Mouse (Mus musculus) layer of hippocampus, adult 18-20 months (tissue): ENCODE results near the gene Tbc1d9. TPM values are rescaled to one million over a fixed set of nuclear protein-coding genes. Genes with fewer than 3 reads are reported as not detected.
"Not testable (repeated sequence)": the region's sequence is repeated elsewhere in the genome, so short reads cannot be mapped to it uniquely, and the experiment has no call there.

Source experiments
- DNase-seq, 2 experiments: peaks; one replicate each; pipeline ENCODE4 v3.0.0; 2022; ENCODE audit warnings: low spot score in 2 of 2
- total RNA-seq, 2 experiments: library from RNA; stranded (reverse); gene quantifications; 2 replicates each; pipeline ENCODE4 v1.2.3; 2021

Gene Tbc1d9
- total RNA-seq, 2 experiments from 2014 or later: 61.2 to 65.3 TPM

DNA sequence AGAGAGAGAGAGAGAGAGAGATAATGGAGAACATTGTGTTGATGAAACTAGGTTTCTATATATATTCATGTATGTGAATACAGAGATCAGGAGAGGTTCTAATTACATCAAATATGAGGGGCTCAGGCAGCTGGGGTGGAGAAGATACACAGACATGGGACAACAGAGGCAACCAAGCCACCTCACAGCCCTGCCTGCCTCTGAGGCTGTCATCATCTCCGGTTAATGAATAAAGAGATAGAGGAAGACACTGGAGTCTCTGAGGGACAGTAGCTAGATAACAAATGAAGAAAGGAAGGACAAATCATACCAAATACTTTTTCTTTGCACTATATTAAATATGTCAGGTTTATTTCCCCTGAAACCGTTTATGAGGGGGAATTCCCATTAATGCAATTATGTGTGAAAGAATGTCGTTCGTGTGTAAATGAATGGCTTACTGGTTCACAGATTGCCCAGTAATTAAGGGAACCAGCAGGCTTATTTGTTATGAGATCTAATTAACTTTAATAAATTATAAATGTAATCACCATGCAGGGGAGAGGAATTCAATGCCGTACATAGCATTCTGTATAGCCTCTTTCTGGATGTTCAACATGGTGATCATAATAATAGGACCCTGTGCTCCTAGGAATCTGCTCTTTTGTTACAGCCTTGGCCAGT lies 59.7 kb downstream of the Tbc1d9 start:
- no peak for DNase-seq

DNA sequence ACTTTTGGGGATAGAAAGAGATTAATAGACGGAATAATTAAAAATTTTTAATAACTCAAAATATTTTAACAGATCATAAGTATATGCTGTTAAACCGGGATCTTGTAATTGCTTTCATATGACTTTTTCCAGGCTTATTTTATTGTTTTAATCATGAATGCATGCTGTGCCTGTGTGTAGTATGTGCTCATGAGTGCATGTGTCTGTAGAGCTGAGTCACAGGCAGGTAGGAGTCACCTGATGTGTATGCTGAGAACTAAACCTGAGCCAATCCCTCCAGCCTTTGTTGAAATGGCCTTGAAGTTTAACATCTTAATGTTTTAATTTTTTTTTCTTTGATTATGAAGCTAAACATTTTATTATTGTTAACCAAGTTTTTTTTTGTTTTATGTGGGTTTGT lies 60.4 kb downstream of the Tbc1d9 start:
- no peak for DNase-seq

DNA sequence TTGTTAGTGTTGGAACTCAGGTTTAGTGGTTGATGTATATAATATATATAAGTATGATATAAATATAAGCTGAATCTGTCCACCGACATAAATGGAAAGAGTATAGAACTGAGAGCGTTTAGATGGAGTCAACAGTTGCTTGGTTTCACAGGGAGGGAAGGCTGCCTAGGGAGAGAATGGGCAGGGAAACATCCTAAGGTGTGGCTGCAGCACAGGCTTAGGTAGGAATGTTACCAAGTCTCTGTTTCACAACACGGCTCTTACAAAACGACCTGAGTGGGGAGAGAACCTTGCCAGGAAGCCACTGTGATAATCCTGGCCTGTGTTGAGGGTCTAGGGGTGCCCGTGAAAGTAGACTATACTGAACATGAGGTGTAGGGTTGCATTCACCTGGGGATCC lies 62.2 kb downstream of the Tbc1d9 start:
- no peak for DNase-seq

DNA sequence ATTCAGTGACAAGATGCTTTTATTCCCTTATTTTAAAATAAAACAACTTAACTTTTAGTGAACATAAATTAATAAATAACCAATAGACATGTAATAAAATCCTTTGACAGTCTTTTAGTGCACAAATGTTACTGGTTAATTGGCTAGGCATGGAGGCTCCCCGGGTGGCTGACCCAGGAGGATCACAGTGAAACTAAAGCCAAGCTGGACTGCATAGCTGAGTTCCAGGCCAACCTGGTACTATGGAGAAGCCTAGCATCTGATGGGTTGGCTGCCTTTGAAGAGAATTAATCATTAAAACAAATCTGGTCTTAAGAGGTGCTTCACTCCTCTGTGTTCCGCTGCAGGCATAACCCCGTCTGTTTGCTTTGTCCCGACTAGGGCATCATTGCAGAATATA lies 67.9 kb downstream of the Tbc1d9 start:
- DNase-seq: no peak

DNA sequence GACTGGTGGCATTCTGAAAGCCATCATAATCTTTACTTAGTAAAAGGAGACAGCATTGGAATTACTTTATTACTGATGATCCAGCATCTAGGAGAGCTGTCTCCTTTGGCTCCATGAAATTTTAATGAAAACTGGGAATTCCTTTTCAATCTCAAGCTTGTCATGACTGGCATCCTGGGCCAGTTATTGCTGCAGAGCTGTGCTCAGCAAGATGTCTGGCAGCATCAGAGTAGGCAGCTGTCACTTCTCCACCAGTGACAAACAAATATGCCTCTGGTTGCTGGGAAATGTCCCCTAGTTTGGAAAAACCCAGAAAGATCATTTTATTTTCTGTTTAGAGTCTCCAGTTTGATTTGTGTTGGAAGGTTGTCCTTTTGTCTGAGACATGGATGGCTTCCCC lies 74.2 kb downstream of the Tbc1d9 start:
- peak; percentile 11 to 21 for DNase-seq

DNA sequence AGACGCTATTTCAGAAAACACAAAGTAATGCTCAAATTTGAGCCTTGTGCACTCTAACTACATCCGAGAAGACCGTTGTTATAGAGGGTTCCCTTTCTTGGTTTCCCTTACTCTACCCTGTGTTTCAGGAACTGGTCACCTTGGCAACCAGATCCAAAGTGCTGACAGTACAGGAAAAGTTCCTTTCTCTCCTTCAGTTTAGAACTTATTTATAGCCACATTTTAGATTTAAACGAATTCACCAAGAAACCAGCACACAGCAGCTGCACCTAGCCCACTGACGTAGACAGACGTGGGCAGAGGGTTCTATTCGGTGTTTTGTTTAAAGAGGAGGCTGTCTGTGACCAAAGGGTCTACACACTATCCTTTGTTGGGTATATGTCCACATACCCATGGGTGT lies 79.0 kb downstream of the Tbc1d9 start:
- DNase-seq: peak in 1 of 2 experiments; percentile 18

DNA sequence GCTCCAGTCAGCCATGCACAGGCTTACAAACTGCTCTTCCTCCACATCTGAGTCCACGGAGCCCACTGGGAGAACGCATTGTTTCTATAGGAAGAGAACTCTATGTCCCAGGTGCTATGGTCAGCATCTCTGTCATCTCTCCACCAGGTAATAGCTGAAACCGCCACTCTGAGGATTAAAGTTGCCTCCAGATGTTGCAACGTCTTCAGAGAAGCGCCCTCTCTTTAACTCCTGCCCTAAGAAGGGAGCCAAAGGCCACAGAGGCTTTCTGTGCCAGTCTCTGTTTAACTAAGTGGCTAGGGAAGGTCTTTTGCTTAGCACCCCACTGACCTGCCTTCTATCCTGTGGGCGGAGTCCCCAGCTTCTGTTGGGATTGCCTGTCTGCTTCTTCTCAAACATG lies 85.7 kb downstream of the Tbc1d9 start:
- DNase-seq: no peak

DNA sequence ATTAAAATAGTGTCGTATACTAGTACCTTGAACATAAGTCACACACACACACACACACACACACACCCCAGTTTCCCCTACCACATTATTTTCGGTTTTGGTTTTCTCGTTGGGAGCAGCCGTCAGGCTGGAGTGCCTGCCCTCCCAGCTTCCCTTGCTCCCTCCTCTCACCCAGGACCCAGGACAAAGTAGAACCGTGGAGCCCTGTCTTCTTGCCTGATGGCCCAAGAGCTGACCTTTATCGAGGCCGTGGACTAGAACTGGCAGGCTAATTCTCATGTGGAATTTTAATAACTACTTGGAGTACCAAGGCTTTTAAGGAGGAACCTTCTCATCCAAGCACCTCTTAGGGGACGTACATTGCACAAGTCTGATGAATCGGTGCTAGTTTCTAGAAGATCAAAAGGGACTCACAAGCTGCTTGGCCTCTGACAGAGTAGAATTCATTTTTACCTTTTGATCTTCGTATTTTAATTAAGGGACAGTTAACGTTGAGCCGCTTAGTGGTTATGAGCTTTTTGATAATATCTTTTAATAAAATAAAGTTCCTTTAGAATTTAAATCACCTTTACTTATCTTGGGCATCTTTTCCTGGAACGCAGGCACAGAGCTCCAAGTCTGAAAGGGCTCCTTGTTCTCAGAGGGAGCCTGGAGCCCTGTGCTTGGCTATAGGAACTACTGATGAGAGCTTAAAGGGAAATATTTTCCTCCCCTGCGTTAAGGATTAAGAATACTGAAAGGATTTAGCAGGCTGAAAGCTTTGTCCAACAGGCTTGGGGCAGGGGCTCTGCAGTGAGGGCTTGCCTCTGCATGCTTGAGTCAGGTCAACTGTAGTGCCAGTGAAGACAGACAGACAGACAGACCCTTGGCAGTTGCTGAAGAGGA lies 86.5 kb downstream of the Tbc1d9 start:
- no peak for DNase-seq

DNA sequence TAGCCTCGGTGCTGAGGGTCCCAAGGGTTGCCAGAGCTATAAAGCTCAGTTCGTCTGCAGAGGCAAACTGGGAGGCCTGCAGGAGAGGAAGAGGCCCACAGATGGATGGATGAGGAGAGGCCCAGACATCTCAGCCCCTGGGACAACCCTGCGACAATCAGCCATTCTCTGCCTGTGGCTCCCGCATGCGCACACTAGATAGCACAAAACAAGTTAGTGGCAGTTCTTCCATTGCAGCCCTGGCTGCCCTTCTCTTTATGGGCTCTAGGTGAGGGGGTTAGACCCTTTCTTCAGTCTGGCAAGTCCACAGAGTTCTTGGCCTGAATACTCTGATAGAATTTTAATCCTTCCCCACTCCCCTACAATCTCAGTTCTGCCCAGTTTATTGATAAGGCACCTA lies 87.6 kb downstream of the Tbc1d9 start:
- DNase-seq: no peak

DNA sequence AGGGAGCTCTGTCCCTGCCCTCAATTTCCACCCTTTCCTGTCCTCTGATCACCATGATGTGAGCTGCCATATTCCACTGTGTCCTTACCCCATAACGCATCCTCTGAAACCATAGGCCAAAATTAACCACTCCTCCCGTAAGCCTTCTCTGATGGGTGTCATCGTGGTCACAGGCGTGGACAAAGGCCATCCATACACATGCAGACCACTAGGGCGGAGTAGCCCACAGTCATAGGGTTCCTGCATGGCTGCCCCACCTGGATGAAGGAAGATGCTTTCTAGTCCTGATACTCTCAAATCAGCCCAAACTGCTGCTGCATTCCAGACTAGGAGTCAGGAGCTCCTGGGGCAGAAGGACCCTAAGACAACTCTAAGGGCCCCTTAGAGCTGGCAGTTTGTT lies 92.5 kb downstream of the Tbc1d9 start:
- DNase-seq: no peak

DNA sequence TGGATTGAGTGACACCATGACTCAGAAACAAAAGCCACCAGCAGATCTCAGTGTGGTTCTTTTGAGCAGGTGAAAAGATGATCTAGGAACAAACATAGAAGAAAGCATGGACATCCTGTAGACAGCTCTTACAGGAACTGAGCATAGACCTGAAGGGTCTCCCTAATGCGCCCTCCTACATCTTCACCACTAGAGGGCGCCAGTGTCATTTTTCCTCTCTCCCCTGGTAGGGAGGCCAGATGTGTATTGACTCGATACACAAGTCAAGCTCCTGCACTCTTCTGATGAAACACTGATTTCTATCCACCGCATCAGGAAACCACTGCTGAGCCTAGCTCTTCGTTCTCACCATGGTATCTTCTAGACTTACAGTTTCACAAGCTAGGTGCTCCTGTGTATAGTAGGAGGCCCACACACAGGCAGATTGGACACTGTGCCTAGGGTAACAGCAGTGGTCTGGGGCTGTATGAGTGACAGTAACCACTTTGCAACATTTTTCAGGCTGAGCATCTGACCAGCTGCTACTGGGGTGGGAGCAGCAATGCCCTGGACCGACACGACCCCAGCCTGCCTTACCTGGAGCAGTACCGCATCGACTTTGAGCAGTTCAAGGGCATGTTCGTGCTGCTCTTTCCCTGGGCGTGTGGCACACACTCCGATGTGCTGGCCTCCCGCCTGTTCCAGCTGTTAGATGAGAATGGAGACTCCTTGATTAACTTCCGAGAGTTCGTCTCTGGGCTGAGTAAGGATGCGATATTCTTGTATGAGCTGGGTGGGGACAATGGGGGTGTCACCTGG lies 95.5 kb downstream of the Tbc1d9 start:
- peak; percentile 13 to 53 for DNase-seq

DNA sequence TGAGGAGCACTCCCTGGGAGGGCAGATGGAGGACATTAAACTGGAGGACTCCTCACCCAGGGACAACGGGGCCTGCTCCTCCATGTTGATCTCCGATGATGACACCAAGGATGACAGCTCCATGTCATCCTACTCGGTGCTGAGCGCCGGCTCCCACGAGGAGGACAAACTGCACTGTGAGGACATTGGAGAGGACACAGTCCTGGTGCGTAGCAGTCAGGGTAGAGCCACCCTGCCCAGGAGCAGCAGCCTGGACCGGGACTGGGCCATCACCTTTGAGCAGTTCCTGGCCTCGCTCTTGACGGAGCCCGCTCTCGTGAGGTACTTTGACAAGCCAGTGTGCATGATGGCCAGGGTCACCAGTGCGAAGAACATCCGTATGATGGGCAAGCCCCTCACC lies 106.0 kb downstream of the Tbc1d9 start:
- no peak for DNase-seq

DNA sequence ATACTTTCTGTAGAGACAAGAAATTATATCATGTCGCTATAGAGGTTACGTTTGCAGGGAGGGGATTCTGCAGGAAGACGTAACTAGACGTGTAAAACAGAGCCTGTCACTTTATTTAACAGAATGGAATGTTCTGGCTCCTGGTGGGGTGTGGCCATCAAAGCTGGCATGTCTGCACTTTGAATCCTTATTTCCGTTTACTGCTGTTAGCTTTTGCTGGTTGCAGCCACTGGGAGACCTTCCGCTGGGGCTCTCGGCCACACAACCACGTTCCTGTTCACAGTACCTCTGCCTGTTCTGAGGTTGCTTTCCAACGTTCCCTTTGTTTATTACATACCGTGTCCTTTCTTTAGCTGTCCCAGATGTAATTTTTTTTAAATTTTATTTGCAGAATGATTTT lies 107.3 kb downstream of the Tbc1d9 start:
- DNase-seq: no peak

DNA sequence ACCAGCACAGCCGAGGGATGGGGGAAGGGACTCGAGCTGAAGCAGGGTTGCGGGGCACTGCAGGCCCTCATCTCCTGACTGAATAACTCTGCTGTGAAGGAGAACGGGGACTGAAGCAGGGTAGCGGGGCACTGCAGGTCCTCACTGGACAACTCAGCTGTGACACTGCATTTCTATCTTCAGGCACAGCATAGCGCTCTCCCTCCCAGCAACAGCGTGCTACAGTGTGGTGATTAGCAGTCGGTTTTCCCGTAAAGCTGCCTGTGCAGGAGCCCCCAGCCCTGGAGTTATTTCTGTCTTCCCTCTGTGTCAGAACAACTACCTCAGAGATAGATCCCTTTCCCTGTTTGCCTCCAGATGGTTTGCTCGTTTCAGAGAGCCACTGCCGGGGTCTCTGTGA lies 109.3 kb downstream of the Tbc1d9 start:
- DNase-seq: no peak

DNA sequence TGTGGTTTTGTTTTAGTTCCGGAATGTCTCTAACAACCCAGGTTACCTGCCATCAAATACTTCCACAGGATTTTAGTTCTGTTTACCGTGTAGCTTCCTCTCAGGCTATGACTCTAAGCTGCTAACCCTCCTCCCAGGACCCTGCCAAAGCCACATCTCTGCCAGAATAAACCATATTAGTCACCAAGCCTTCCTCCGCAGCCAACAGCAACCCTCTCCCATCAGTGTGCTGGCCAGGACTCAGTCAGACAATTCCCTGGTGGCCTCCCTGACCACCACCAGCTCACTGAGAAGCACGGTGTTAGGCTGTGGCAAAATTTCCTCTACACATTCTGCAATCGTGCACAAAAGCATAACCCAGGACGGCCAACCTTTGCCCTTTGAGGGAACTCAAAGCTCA lies 113.3 kb downstream of the Tbc1d9 start:
- DNase-seq: no peak

DNA sequence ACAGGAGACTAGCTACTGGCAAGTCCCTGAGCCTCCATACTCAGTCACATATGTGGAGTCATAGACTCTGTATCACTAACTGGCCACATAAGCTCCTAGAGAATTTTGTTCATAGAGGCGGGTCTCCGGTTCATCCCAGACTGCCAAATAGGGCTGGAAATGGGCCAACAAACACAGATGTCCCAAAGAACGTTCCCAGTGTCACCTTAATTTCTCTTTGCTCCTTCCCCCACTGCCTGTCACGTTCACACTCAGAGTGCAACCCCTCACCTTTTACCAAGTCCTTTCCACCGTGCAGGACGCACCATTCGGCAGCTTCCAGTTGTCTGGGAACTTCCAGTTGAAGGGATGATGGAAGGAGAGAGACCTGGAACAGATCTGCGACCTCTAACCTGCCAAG lies 120.2 kb downstream of the Tbc1d9 start:
- no peak for DNase-seq

DNA sequence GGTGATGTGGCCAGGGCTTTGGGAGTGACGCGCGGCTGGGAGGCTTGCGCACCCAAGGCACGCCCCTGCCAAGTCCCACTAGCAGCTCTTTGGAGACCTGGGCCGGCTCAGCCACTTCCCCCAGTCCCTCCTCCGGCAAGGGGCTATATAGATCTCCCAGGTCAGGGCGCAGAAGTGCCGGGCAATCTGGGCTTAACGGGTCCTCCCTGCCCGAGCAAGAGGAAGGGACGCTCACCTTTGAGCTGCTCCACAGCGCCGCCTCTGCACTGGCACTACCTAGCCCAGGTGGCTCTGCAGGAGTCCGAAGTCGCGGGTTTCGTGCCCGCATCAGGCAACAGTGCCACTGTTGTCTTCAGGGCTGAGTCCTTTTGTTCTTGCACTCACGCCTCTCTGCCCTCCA lies 125.0 kb downstream of the Tbc1d9 start, which contains the start of gene Ucp1:
Gene Ucp1, plus strand, starts transcription at position 177 of the 400 bp plus-strand sequence.
- DNase-seq: no peak

DNA sequence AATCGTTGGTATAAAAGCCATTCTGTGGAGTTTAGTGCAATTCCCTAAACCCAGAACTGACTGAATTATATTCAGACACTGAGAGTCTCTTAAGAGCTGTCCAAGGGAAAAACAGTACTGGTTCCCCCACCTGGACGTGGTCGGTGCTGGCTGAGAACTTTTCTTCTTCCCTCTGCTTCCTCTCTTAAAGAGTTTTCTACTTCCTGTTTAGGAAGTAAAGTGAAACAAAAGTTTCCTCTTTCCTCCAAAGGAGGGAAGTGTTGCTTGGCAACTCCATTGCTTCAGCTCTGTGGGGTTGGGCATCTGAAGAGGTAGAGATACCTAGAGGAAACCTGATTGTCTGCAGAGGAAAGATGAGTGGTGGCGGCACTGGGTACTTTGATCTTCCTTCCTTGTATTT lies 132.2 kb downstream of the Tbc1d9 start:
- no peak for DNase-seq

DNA sequence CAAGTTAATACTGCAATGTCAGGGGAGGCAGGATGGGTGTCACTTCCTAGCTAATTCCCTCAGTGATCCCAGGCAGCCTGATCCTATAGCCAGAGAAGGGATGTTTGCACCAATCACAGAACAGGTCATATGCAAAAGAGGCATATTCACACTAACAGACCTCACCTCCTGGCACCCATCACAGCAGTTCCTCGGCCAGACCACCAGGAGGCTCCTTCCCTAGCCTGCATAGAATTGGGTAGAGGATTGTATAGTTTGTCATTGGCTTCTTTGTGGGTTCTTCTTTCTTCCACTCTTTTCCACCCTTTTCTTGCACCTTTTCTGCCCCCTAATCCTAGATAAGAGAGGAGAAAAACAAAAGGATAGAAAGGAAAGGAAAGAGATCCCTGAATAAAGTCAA lies 135.0 kb downstream of the Tbc1d9 start:
- DNase-seq: no peak

DNA sequence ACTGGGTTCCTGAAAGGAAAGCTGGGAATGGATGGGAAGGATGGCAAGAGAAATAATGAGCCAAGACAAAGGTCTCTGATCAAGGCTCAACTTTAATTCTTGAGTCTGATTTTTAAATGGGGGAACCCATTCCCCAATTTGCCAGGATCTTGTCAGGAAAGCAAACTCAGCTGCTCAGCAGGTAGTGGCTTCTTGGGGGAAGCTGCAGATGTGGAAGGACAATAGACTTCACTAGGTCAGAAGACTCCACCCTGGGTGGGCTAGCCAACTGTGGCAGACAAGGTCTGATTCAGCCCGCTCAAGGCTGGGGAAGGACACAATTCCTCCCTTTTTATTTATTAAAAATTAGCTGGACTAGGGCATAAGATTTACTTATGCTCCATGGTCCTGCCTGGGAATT lies 139.8 kb downstream of the Tbc1d9 start:
- no peak for DNase-seq

DNA sequence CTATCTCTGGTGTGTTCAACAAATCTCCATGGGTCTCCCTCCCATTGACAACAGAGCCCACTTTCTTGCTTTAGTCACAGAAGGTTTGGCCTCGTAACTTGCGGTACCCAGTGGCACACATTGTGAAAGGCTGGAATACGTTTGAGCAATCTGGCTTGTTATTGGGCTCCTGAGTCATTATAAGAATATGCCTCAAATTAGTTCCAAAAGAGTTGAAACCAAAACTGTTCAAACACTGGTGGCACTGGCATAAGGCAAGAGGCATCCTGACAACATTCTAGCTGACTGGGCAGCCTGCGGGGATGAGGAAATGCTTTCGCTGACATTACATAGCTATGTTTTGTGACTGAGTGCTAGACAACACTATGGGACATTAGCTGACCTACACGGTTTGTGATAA lies 144.7 kb downstream of the Tbc1d9 start:
- no peak for DNase-seq

DNA sequence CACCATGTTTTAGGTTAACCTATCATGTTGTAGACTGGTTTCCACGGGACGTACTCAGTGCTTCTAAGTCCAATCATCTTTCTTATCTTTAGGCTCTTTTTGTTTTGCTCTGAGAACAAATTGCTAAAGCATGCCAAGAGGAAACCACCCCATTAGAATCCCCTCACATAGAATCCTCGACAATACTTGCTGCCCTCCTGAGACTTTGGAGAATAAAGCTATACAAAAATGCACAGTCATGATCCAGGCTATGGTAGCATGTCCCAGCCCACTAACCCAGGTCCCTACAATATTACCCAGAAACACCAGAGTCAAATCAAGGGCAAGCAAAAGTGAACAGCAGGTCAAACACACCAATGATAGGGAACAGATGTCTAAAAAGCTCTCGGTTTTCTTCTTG lies 149.9 kb downstream of the Tbc1d9 start:
- not testable (repeated sequence) for DNase-seq
